ENCODE assay signal across 8 mouse cellular contexts in the genomic region with DNA sequence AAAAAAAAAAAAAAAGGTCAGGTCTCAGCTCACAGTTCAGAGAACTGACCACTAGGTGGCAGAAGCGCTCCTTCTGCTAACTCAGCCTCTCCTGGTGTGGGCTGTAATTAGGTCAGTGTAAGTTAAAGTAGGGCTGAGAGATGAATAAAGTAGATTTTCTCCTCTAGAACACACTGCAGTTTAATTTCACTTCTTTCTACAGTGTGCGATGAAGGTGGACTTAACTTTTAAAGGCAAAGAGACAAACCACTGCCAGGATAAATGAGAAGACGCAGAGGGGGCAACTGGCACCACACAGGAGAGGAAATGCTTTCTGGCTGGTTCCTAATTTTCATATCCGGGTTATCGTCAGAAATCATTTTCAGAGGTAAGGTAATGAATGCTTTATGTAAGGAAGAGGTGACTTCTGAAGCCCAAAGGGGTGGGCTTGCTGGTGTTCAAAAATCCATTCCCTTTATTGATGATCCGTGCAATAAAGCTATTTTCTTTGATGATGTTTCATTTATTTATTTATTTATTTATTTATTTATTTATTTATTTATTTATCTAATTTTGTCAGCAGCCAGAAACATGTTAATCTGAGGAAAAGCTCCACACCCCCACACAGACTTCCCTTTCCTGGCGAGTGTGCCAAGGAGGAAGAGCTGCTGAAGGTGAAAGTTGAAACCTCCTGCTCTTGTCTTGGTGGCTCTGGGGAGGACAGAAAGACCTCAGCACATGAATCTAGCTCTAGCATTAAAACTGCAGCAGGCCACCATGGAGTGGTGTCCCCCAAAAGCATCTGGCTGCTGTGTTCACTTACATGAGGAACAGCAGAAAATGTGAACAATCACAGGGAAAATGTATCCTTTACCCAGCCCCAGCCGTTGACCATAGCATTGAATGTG.
DNase-seq lines count a peak whose midpoint lies in the region; ATAC-seq lines count a peak whose summit lies in the region.

No protein-coding gene starts in this region.

- H3K27me3 ChIP-seq in heart, embryonic 15.5 days: no peaks in the 10 kb centered on the region
- H3K27me3 ChIP-seq in liver, embryonic 12.5 days (replicated peaks): no peaks in the 10 kb centered on the region
- no peaks in the 10 kb centered on the region for H3K27me3 ChIP-seq in splenic B cell, adult 2 months (ENCODE audit: control insufficient read depth, insufficient read depth, low read length, poor library complexity, severe bottlenecking)

- ATAC-seq in CD4-positive, CD25-positive, alpha-beta regulatory T cell, adult 4 months: peak; percentile 85
- 0 out of 2 replicates have a peak, but pooled peaks have one; percentile 54 for ATAC-seq in erythroid progenitor cell, adult 5-6 weeks (replicated peaks; ENCODE audit: low FRiP score, poor library complexity, severe bottlenecking)
- peak; percentile 55; the same call in 1 of the 2 replicates for ATAC-seq in heart, embryonic 15.5 days (replicated peaks; ENCODE audit: insufficient number of reproducible peaks, insufficient read depth, low FRiP score, low read depth)
- peak; percentile 60; the same call in 1 of the 2 replicates for ATAC-seq in liver, embryonic 12.5 days

- peak; percentile 58 for DNase-seq in brain, embryonic 18.5 days (ENCODE audit: low read depth, low spot score)
- DNase-seq in kidney, postnatal 14 days: peak; percentile 82
- peak; percentile 68 for DNase-seq in naive thymus-derived CD4-positive, alpha-beta T cell, adult 2 months (ENCODE audit: low read depth)
- DNase-seq in splenic B cell, adult 2 months (ENCODE audit: low read depth, low spot score): peak; percentile 81

- no peaks in the 10 kb centered on the region for H3K9me3 ChIP-seq in heart, embryonic 15.5 days (replicated peaks)
- no peaks in the 10 kb centered on the region for H3K9me3 ChIP-seq in liver, embryonic 12.5 days (replicated peaks)

- no peak overlapping the region for H3K4me3 ChIP-seq in heart, embryonic 15.5 days
- no peak overlapping the region for H3K4me3 ChIP-seq in liver, embryonic 12.5 days

- no peaks in the 10 kb centered on the region for H3K36me3 ChIP-seq in heart, embryonic 15.5 days
- no peaks in the 10 kb centered on the region for H3K36me3 ChIP-seq in liver, embryonic 12.5 days
- H3K36me3 ChIP-seq in splenic B cell, adult 2 months (ENCODE audit: control insufficient read depth, insufficient read depth, low read length, poor library complexity, severe bottlenecking): no peaks in the 10 kb centered on the region

- peaks cover 6% of the 10 kb centered on the region; the same call in 1 of the 2 replicates for H3K4me1 ChIP-seq in heart, embryonic 15.5 days (replicated peaks)
- H3K4me1 ChIP-seq in liver, embryonic 12.5 days: no peaks in the 10 kb centered on the region

- 44% methylated on average over 8 of the region's 8 CpGs for WGBS in heart, embryonic 15.5 days
- WGBS in liver, embryonic 12.5 days (ENCODE audit: insufficient replicate concordance): 31% methylated on average over 8 of the region's 8 CpGs

- no peak overlapping the region for H3K9ac ChIP-seq in heart, embryonic 15.5 days
- H3K9ac ChIP-seq in liver, embryonic 12.5 days: no peak overlapping the region

- peak overlapping the region; percentile 45 for H3K4me2 ChIP-seq in heart, embryonic 15.5 days
- H3K4me2 ChIP-seq in liver, embryonic 12.5 days: no peak overlapping the region; the same call in 1 of the 2 replicates

- peak overlapping the region; percentile 40; the same call in 1 of the 2 replicates for H3K27ac ChIP-seq in heart, embryonic 15.5 days
- no peak overlapping the region for H3K27ac ChIP-seq in liver, embryonic 12.5 days
